Mouse (Mus musculus): ENCODE results near the gene Wars. TPM values are rescaled to one million over a fixed set of nuclear protein-coding genes. Genes with fewer than 3 reads are reported as not detected.

The Wars gene
- polyA plus RNA-seq, 1 experiment from 2014 or later: 59.9 TPM

GRCm38 (mm10) chr12:108834786-108835185, 59.2 kb downstream of the Wars start:
- peak overlapping the region; percentile 85 for H3K9ac ChIP-seq
- peaks cover 38% of the 10 kb centered on the region for H3K4me1 ChIP-seq
- peak overlapping the region; percentile 97 for H3K4me2 ChIP-seq
- peaks cover 10% of the 10 kb centered on the region for H3K36me3 ChIP-seq
- H3K27ac ChIP-seq (replicated peaks): no peak overlapping the region
- H3K9me3 ChIP-seq: no peaks in the 10 kb centered on the region
- H3K27me3 ChIP-seq (replicated peaks): no peaks in the 10 kb centered on the region
- ATAC-seq (ENCODE audit: extremely low read depth, insufficient number of reproducible peaks, low FRiP score, low TSS enrichment): no peak
- H3K4me3 ChIP-seq: peak overlapping the region; percentile 78
- 39% methylated on average over 5 of the region's 5 CpGs for WGBS

- Histone ChIP-seq H3K9ac (0 out of 2 replicates have a peak overlapping the region, but pooled peaks have one; percentile 85), H3K4me2 (peak overlapping the region; percentile 97), H3K27me3 (replicated peaks) (no peaks in the 10 kb centered on the region), H3K36me3 (peaks cover 6% of the 10 kb centered on the region), H3K27ac (replicated peaks) (no peak overlapping the region), H3K4me3 (no peak overlapping the region), H3K9me3 (no peaks in the 10 kb centered on the region), H3K4me1 (peaks cover 38% of the 10 kb centered on the region)
- 81% methylated on average over 3 of the region's 3 CpGs for WGBS
- ATAC-seq (ENCODE audit: extremely low read depth, insufficient number of reproducible peaks, low FRiP score, low TSS enrichment): no peak
Measured at GRCm38 (mm10) chr12:108834337-108834736, 59.6 kb downstream of the Wars start.

- peaks cover 38% of the 10 kb centered on the region for H3K4me1 ChIP-seq
- H3K27me3 ChIP-seq (replicated peaks): no peaks in the 10 kb centered on the region
- no peak overlapping the region for H3K4me3 ChIP-seq
- H3K9me3 ChIP-seq: no peaks in the 10 kb centered on the region
- no peak overlapping the region for H3K27ac ChIP-seq (replicated peaks)
- no peak overlapping the region for H3K9ac ChIP-seq
- ATAC-seq (ENCODE audit: extremely low read depth, insufficient number of reproducible peaks, low FRiP score, low TSS enrichment): no peak
- peaks cover 4% of the 10 kb centered on the region for H3K36me3 ChIP-seq
- 81% methylated on average over 3 of the region's 3 CpGs for WGBS
- H3K4me2 ChIP-seq: no peak overlapping the region
Measured at GRCm38 (mm10) chr12:108833408-108833807, 60.6 kb downstream of the Wars start.

- Histone ChIP-seq H3K36me3 (peaks cover 4% of the 10 kb centered on the region; the same call in 1 of the 2 replicates), H3K4me2 (no peak overlapping the region), H3K9me3 (no peaks in the 10 kb centered on the region), H3K9ac (no peak overlapping the region), H3K4me1 (peaks cover 32% of the 10 kb centered on the region), H3K4me3 (no peak overlapping the region), H3K27ac (replicated peaks) (no peak overlapping the region), H3K27me3 (replicated peaks) (no peaks in the 10 kb centered on the region)
- no peak for ATAC-seq (ENCODE audit: extremely low read depth, insufficient number of reproducible peaks, low FRiP score, low TSS enrichment)
- WGBS: 77% methylated on average over 8 of the region's 8 CpGs
Measured at GRCm38 (mm10) chr12:108832851-108833250, 61.1 kb downstream of the Wars start.

GRCm38 (mm10) chr12:108831966-108832643, 61.9 kb downstream of the Wars start:
- H3K4me2 ChIP-seq: no peak overlapping the region
- H3K4me1 ChIP-seq: peaks cover 25% of the 10 kb centered on the region
- ATAC-seq (ENCODE audit: extremely low read depth, insufficient number of reproducible peaks, low FRiP score, low TSS enrichment): no peak
- no peaks in the 10 kb centered on the region for H3K27me3 ChIP-seq (replicated peaks)
- 70% methylated on average over 9 of the region's 9 CpGs for WGBS
- H3K27ac ChIP-seq (replicated peaks): no peak overlapping the region
- peaks cover 11% of the 10 kb centered on the region for H3K36me3 ChIP-seq
- no peaks in the 10 kb centered on the region for H3K9me3 ChIP-seq
- H3K4me3 ChIP-seq: no peak overlapping the region
- H3K9ac ChIP-seq: no peak overlapping the region

GRCm38 (mm10) chr12:108830358-108830757, 63.6 kb downstream of the Wars start:
- H3K4me1 ChIP-seq: peaks cover 14% of the 10 kb centered on the region
- H3K9me3 ChIP-seq: no peaks in the 10 kb centered on the region
- H3K4me2 ChIP-seq: no peak overlapping the region
- H3K36me3 ChIP-seq: peaks cover 23% of the 10 kb centered on the region
- no peak overlapping the region for H3K9ac ChIP-seq
- H3K27me3 ChIP-seq (replicated peaks): no peaks in the 10 kb centered on the region
- no peak for ATAC-seq (ENCODE audit: extremely low read depth, insufficient number of reproducible peaks, low FRiP score, low TSS enrichment)
- no peak overlapping the region for H3K4me3 ChIP-seq
- H3K27ac ChIP-seq (replicated peaks): no peak overlapping the region
- WGBS: 76% methylated on average over 6 of the region's 6 CpGs

- Histone ChIP-seq H3K36me3 (peaks cover 23% of the 10 kb centered on the region), H3K27ac (replicated peaks) (no peak overlapping the region), H3K4me2 (no peak overlapping the region), H3K9ac (no peak overlapping the region), H3K9me3 (no peaks in the 10 kb centered on the region), H3K4me1 (peaks cover 7% of the 10 kb centered on the region), H3K4me3 (no peak overlapping the region), H3K27me3 (replicated peaks) (no peaks in the 10 kb centered on the region)
- WGBS: 79% methylated on average over 5 of the region's 5 CpGs
- ATAC-seq (ENCODE audit: extremely low read depth, insufficient number of reproducible peaks, low FRiP score, low TSS enrichment): no peak
Measured at GRCm38 (mm10) chr12:108829636-108830035, 64.3 kb downstream of the Wars start.

- Histone ChIP-seq H3K9ac (no peak overlapping the region), H3K4me1 (0 out of 2 replicates have a peak, but pooled peaks cover 3% of the 10 kb centered on the region), H3K36me3 (peaks cover 23% of the 10 kb centered on the region), H3K27me3 (replicated peaks) (no peaks in the 10 kb centered on the region), H3K4me2 (no peak overlapping the region), H3K9me3 (no peaks in the 10 kb centered on the region), H3K27ac (replicated peaks) (no peak overlapping the region), H3K4me3 (no peak overlapping the region)
- WGBS: 90% methylated on average over 6 of the region's 6 CpGs
- no peak for ATAC-seq (ENCODE audit: extremely low read depth, insufficient number of reproducible peaks, low FRiP score, low TSS enrichment)
Measured at GRCm38 (mm10) chr12:108827641-108828040, 66.3 kb downstream of the Wars start.

GRCm38 (mm10) chr12:108826958-108827535, 66.9 kb downstream of the Wars start:
- ATAC-seq (ENCODE audit: extremely low read depth, insufficient number of reproducible peaks, low FRiP score, low TSS enrichment): no peak
- H3K4me2 ChIP-seq: no peak overlapping the region
- no peak overlapping the region for H3K9ac ChIP-seq
- no peaks in the 10 kb centered on the region for H3K9me3 ChIP-seq
- H3K36me3 ChIP-seq: peaks cover 23% of the 10 kb centered on the region
- H3K4me3 ChIP-seq: no peak overlapping the region
- no peaks in the 10 kb centered on the region for H3K27me3 ChIP-seq (replicated peaks)
- H3K27ac ChIP-seq (replicated peaks): no peak overlapping the region
- H3K4me1 ChIP-seq: 0 out of 2 replicates have a peak, but pooled peaks cover 3% of the 10 kb centered on the region
- WGBS: 93% methylated on average over 28 of the region's 28 CpGs

GRCm38 (mm10) chr12:108826282-108826957, 67.6 kb downstream of the Wars start:
- peaks cover 23% of the 10 kb centered on the region for H3K36me3 ChIP-seq
- no peak overlapping the region for H3K27ac ChIP-seq (replicated peaks)
- H3K4me2 ChIP-seq: no peak overlapping the region
- ATAC-seq (ENCODE audit: extremely low read depth, insufficient number of reproducible peaks, low FRiP score, low TSS enrichment): no peak
- no peaks in the 10 kb centered on the region for H3K27me3 ChIP-seq (replicated peaks)
- H3K4me3 ChIP-seq: no peak overlapping the region
- H3K9me3 ChIP-seq: no peaks in the 10 kb centered on the region
- H3K9ac ChIP-seq: no peak overlapping the region
- 92% methylated on average over 19 of the region's 19 CpGs for WGBS
- H3K4me1 ChIP-seq: no peaks in the 10 kb centered on the region

- 88% methylated on average over 13 of the region's 13 CpGs for WGBS
- ATAC-seq (ENCODE audit: extremely low read depth, insufficient number of reproducible peaks, low FRiP score, low TSS enrichment): no peak
- Histone ChIP-seq H3K4me3 (no peak overlapping the region), H3K27ac (replicated peaks) (no peak overlapping the region), H3K9me3 (no peaks in the 10 kb centered on the region), H3K4me2 (no peak overlapping the region), H3K36me3 (peaks cover 23% of the 10 kb centered on the region), H3K4me1 (peaks cover 2% of the 10 kb centered on the region; the same call in 1 of the 2 replicates), H3K27me3 (replicated peaks) (no peaks in the 10 kb centered on the region), H3K9ac (no peak overlapping the region)
Measured at GRCm38 (mm10) chr12:108825561-108826224, 68.3 kb downstream of the Wars start.
